In genomic region chrX:99245541-99245940, GRCm38 (mm10) we compare ENCODE assay signal across 28 mouse cellular contexts.
DNase-seq lines count a peak whose midpoint lies in the region; ATAC-seq and TF ChIP-seq lines count a peak whose summit lies in the region.
"Had no signal": no experiment of that assay in that cellular context is flagged by ENCODE, and none has a peak within 500 bp of the region (broad histone marks: within the 10 kb centered on the region; RNA-seq: fewer than 3 reads in every experiment).

No protein-coding gene starts in this region.

- H3K4me1 ChIP-seq in forebrain, embryonic 14.5 days (ENCODE audit: control insufficient read depth, insufficient read depth, low read length): no peaks in the 10 kb centered on the region
- no peaks in the 10 kb centered on the region for H3K4me1 ChIP-seq in forebrain, embryonic 11.5 days (replicated peaks; ENCODE audit: control insufficient read depth, insufficient read depth, low read length)
- no peaks in the 10 kb centered on the region for H3K4me1 ChIP-seq in intestine, embryonic 15.5 days (replicated peaks)
- H3K4me1 ChIP-seq: hindbrain, embryonic 13.5 days had no signal

- no peak overlapping the region for H3K27ac ChIP-seq in forebrain, embryonic 14.5 days (ENCODE audit: low read depth, low read length)
- no peak overlapping the region for H3K27ac ChIP-seq in forebrain, embryonic 11.5 days (ENCODE audit: low read depth, low read length)
- no peak overlapping the region for H3K27ac ChIP-seq in intestine, embryonic 15.5 days
- H3K27ac ChIP-seq: embryonic facial prominence, embryonic 12.5 days; embryonic facial prominence, embryonic 15.5 days; heart, embryonic 15.5 days; hindbrain, embryonic 10.5 days; hindbrain, embryonic 13.5 days had no signal

- no peaks in the 10 kb centered on the region for H3K9me3 ChIP-seq in forebrain, embryonic 14.5 days (replicated peaks; ENCODE audit: control insufficient read depth, low read length)
- no peaks in the 10 kb centered on the region for H3K9me3 ChIP-seq in forebrain, embryonic 11.5 days (ENCODE audit: control insufficient read depth, low read length)
- no peaks in the 10 kb centered on the region for H3K9me3 ChIP-seq in intestine, embryonic 15.5 days
- H3K9me3 ChIP-seq: embryonic facial prominence, embryonic 12.5 days; embryonic facial prominence, embryonic 15.5 days; G1E; heart, embryonic 12.5 days; heart, embryonic 15.5 days; hindbrain, embryonic 10.5 days; hindbrain, embryonic 13.5 days had no signal

- no peak overlapping the region for H3K4me3 ChIP-seq in forebrain, embryonic 14.5 days (ENCODE audit: low read depth, low read length)
- H3K4me3 ChIP-seq in forebrain, embryonic 11.5 days (ENCODE audit: low read depth, low read length): no peak overlapping the region
- H3K4me3 ChIP-seq in intestine, embryonic 15.5 days (replicated peaks): no peak overlapping the region
- H3K4me3 ChIP-seq: embryonic facial prominence, embryonic 12.5 days; embryonic facial prominence, embryonic 15.5 days; heart, embryonic 12.5 days; heart, embryonic 15.5 days; hindbrain, embryonic 10.5 days; hindbrain, embryonic 13.5 days had no signal

- WGBS in forebrain, embryonic 14.5 days: 87% methylated on average over 3 of the region's 3 CpGs
- WGBS in forebrain, embryonic 11.5 days: 94% methylated on average over 3 of the region's 3 CpGs
- WGBS in intestine, embryonic 15.5 days: 90% methylated on average over 3 of the region's 3 CpGs

- no peak for TF ChIP-seq CTCF in brain, embryonic 14.5 days (IDR thresholded peaks at IDR 0.05; ENCODE audit: borderline replicate concordance, extremely low read depth, insufficient read depth, insufficient read length)

- no peak for TF ChIP-seq POLR2A in brain, embryonic 14.5 days (IDR thresholded peaks at IDR 0.05; ENCODE audit: borderline replicate concordance, extremely low read depth, insufficient read depth, insufficient read length, poor library complexity, severe bottlenecking)

- H3K27me3 ChIP-seq in forebrain, embryonic 14.5 days (replicated peaks; ENCODE audit: control insufficient read depth, insufficient read depth, low read length): no peaks in the 10 kb centered on the region
- peaks cover 11% of the 10 kb centered on the region for H3K27me3 ChIP-seq in forebrain, embryonic 11.5 days (ENCODE audit: control insufficient read depth, insufficient read depth, low read length)
- H3K27me3 ChIP-seq in intestine, embryonic 15.5 days (replicated peaks): peaks cover 13% of the 10 kb centered on the region
- H3K27me3 ChIP-seq: CH12.LX had no signal

- no peak overlapping the region for H3K4me2 ChIP-seq in forebrain, embryonic 14.5 days (ENCODE audit: low read length)
- H3K4me2 ChIP-seq in forebrain, embryonic 11.5 days (ENCODE audit: low read depth, low read length, severe bottlenecking): no peak overlapping the region
- no peak overlapping the region for H3K4me2 ChIP-seq in intestine, embryonic 15.5 days (replicated peaks)
- H3K4me2 ChIP-seq: embryonic facial prominence, embryonic 12.5 days; embryonic facial prominence, embryonic 15.5 days; heart, embryonic 12.5 days; heart, embryonic 15.5 days; hindbrain, embryonic 13.5 days had no signal

- no peaks in the 10 kb centered on the region for H3K36me3 ChIP-seq in forebrain, embryonic 14.5 days (ENCODE audit: control insufficient read depth, insufficient read depth, low read length)
- H3K36me3 ChIP-seq in forebrain, embryonic 11.5 days (ENCODE audit: control insufficient read depth, insufficient read depth, low read length): no peaks in the 10 kb centered on the region
- H3K36me3 ChIP-seq in intestine, embryonic 15.5 days: no peaks in the 10 kb centered on the region
- H3K36me3 ChIP-seq: embryonic facial prominence, embryonic 12.5 days; embryonic facial prominence, embryonic 15.5 days; G1E; heart, embryonic 12.5 days; heart, embryonic 15.5 days; hindbrain, embryonic 10.5 days; hindbrain, embryonic 13.5 days had no signal

- peak; percentile 79 for ATAC-seq in forebrain, embryonic 14.5 days
- no peak for ATAC-seq in forebrain, embryonic 11.5 days (replicated peaks; ENCODE audit: low FRiP score)
- ATAC-seq in intestine, embryonic 15.5 days: no peak
- ATAC-seq: hindbrain, embryonic 16.5 days; intestine, embryonic 16.5 days; Patski had no signal

- no peak overlapping the region for H3K9ac ChIP-seq in forebrain, embryonic 14.5 days (ENCODE audit: low read length)
- H3K9ac ChIP-seq in forebrain, embryonic 11.5 days (ENCODE audit: low read length): no peak overlapping the region
- H3K9ac ChIP-seq in intestine, embryonic 15.5 days: no peak overlapping the region
- H3K9ac ChIP-seq: embryonic facial prominence, embryonic 12.5 days; embryonic facial prominence, embryonic 15.5 days; heart, embryonic 12.5 days; heart, embryonic 15.5 days; hindbrain, embryonic 13.5 days had no signal

- peak; percentile 46 for DNase-seq in forebrain, embryonic 14.5 days (ENCODE audit: low spot score)
- DNase-seq in forebrain, embryonic 11.5 days (ENCODE audit: low spot score): no peak
- peak; percentile 5 for DNase-seq in layer of hippocampus, adult 11-12 months (ENCODE audit: low spot score)
- no peak for DNase-seq in layer of hippocampus, postnatal 10 days (ENCODE audit: low spot score in 2 of 2)
- peak; percentile 64 for DNase-seq in brain, embryonic 14.5 days (ENCODE audit: low read depth)
- no peak for DNase-seq in cerebellum, postnatal 36 days
- DNase-seq: adrenal gland, postnatal 10 days; adrenal gland, postnatal 36 days; B cell, adult 2 months; cerebellum, adult 11-12 months; cerebellum, adult 8-10 months; gastrocnemius, postnatal 10 days; gastrocnemius, postnatal 36 days; heart, postnatal 10 days; heart, postnatal 36 days; kidney, adult 18-20 months had no signal

Comparison
In these comparisons a context has a peak if more than half of its experiments do, and no peak if none do; other contexts are left out.
1. DNase-seq: peak in forebrain, embryonic 14.5 days (single experiment), layer of hippocampus, adult 11-12 months (single experiment) and brain, embryonic 14.5 days (single experiment); none in forebrain, embryonic 11.5 days (single experiment), layer of hippocampus, postnatal 10 days (0 of 2) and cerebellum, postnatal 36 days (0 of 2).